Mouse (Mus musculus) adipocyte (in vitro differentiated cells): ENCODE results near the gene Gpr65.
A peak's percentile ranks its signal among the peaks of the same experiment; 100 is the strongest.
"Not testable (repeated sequence)": the region's sequence is repeated elsewhere in the genome, so short reads cannot be mapped to it uniquely, and the experiment has no call there.

Experiments
- DNase-seq: peaks from one replicate; pipeline ENCODE4 v3.0.0-alpha.2; 2016; ENCODE audit warnings: low spot score

The Gpr65 gene

GRCm38 (mm10) chr12:98268441-98269369, at the start of gene Gpr65:
Gene Gpr65, plus strand, starts transcription at chr12:98268635.
- DNase-seq = no peak

GRCm38 (mm10) chr12:98223286-98223685, 45.1 kb upstream of the Gpr65 start:
- DNase-seq = no peak

- no peak for DNase-seq
Observed at GRCm38 (mm10) chr12:98227037-98227436, 41.4 kb upstream of the Gpr65 start.

DNA sequence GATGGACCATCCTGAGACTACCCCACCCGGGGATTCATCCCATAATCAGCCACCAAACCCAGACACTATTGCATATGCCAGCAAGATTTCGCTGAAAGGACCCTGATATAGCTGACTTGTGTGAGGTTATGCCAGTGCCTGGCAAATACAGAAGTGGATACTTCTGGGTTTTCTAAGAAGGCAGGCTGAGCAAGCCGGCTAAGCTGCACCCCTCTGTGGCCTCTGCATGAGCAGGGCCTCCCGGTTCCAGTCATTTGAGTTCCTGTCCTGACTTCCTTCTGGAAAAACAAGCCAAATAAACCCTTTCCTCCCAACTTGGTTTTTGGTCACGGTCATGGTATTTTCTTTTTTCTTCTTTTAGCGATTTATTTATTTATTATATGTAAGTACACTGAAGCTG, 30.0 kb upstream of the Gpr65 start:
- DNase-seq = not testable (repeated sequence)

GRCm38 (mm10) chr12:98244161-98244560, 24.3 kb upstream of the Gpr65 start:
- DNase-seq = no peak

GRCm38 (mm10) chr12:98244865-98245264, 23.6 kb upstream of the Gpr65 start:
- no peak for DNase-seq

DNA sequence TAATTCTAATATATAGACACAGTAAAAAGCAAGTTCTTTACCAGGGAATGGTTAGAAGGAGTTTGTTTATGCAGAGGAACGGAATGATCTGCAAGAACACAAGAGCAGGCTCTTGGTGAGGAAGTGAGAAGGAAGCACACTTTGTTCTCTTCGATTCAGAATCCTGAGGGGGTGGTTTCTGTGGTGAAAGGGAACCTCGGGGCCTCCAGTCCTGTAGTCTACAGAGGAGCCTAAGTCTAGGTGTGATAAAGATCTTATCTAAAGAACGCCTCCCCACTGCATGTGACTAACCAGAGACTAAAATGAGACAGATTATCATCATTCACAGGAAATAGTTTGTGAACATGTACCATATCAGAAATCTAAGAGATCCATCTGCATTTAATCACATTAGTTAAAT, 21.6 kb upstream of the Gpr65 start:
- DNase-seq = no peak

DNA sequence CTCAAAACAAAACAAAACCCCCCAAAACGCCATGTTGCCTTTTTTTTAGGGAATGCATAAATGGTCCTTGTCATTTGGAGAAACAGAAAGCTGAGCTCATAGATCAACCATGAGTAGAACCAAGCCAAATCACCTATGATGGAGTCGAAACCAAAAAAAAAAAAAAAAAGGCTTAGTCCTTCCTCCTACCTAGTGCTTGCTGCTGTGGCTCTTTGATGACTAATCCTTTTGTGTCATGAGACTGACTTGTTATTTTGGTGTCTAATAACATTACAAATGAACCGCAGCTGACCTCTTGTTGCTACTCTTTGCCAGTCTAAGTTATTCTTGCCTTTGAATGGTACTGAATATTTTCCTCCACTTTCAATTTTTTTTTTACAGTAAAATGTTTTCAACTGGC, 18.8 kb upstream of the Gpr65 start:
- DNase-seq = no peak

DNA sequence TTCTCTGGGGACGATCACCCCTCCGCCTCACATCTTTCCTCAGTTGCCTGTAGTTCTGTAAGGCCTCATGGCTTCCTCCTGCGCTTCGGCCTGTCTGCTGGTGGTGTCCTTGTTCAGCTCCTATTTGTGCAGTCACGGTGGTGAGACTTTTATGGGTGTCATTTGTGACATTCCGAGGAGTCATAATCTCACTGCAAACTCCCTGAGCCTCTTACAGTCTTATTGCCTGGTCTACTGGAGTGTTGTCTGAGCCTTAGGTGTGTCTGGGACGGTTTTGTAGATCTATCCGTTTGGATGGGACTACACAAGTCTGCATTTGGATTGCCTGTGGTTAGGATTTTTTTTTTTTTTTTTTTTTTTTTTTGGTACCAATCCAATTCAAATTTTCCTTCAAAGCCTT, 18.1 kb upstream of the Gpr65 start:
- DNase-seq = no peak

- DNase-seq = no peak
Observed at GRCm38 (mm10) chr12:98252417-98252816, 16.0 kb upstream of the Gpr65 start.

DNA sequence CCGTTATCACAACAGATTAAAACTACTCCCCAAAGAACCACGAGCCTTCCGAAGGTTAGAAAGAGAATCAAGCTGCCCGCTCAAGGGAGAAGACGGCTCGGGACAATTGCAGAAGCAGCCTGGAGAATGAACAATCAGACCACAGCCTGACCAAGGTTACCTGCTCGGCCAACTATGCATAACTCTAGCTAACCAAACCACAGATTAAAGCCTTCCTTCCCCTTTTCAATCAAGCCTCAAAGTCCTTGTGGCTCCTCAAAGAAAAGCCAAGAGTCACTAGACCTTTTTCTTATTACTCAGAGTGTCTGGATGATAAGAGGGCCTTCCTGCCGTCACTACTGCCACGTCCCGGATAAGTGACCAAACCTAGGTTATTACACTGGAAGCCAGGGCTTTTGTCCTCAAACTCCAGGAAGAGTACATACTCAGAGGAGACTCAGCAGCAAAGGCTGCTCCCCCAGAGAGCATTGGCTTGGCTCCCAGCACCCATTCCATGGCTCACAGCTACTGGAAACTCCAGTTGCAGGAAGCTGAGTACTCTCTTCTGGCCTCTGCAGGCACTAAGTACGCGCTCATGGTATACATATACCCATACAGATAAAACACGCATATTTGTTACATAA, 13.0 kb upstream of the Gpr65 start:
- no peak for DNase-seq

DNA sequence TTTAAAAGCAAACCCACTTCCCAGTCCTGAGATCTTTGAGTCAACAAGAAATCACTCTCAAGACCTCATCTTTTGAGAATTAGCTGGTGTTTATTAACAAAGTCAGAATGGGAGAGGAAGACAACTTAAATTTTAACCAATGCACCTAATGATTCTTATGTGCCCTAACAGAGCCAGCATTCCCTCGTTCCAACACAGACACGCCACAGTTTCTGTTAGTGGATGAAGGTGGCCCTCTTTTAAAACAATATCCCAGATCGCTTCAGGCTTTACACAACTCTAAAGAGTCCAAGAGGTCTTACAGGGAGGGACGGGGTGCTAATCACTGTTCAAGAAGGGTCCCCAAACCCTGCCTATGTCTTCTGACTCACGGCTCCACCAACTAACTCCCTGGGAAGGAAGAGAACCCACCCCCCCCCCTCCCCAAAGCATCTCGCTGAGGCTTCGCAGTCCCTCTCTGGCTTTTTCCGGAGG, 10.0 kb upstream of the Gpr65 start:
- peak; percentile 20 for DNase-seq

DNA sequence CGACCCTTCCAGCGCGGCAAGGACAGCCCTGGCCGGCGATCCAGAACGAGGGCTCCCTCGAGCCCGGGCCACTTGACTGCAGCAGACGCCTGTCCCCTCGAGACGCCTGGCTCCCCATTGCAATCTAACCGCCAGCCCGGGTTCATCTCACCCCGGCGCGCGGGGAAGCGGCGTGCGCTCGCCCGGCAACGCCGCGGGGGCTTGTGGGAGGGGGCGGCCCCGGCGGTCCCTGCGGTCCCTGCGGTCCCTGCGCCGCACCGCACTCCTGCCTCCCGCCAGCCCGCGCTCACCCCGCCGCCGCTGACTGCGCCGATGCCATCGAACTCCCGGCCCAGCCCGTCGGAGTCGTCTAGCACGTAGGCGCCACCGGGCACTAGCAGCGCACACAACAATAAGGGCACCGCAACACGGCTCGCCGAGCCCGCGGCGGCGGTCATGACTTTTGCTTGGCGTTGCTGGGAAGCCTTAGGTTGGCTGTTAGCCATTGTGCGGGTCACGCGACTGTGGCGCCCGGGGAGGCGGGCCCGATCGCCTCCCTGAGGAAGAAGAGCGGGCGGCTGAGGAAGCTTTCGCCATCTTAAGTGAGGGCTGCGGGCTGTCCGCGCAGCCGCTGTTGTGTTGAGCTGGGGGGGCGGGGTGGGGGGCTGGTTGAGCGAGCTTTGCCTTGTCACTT, 9.5 kb upstream of the Gpr65 start, which contains the start of gene Galc:
Galc (minus strand) TSS at position 615 of the 673 bp plus-strand sequence.
- DNase-seq = peak; percentile 87

DNA sequence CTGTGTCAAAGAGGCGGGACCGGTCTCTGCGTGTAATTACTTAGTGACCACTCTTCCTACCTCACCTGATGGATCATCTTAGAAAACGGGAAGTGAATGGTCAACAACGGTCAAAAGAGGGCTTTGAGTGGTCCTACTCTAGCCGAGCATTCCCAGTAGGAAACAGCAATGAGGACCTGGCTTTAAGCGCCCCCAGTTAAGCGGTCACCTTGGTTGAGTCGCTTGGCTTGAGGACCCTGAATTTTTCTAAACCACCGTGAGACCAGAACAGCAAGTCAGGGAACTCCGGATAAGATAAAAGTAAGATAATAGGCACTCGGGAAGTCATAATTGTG, 8.9 kb upstream of the Gpr65 start:
- DNase-seq = no peak

GRCm38 (mm10) chr12:98265697-98266096, 2.7 kb upstream of the Gpr65 start:
- DNase-seq = no peak

- no peak for DNase-seq
Observed at GRCm38 (mm10) chr12:98269791-98270745, 1.6 kb downstream of the Gpr65 start.

- no peak for DNase-seq
Observed at GRCm38 (mm10) chr12:98270810-98271566, 2.6 kb downstream of the Gpr65 start.

- no peak for DNase-seq
Observed at GRCm38 (mm10) chr12:98272433-98272832, 4.0 kb downstream of the Gpr65 start.

GRCm38 (mm10) chr12:98280530-98280929, 12.1 kb downstream of the Gpr65 start:
- peak; percentile 74 for DNase-seq

GRCm38 (mm10) chr12:98280996-98281395, 12.6 kb downstream of the Gpr65 start:
- DNase-seq = no peak
